Mouse (Mus musculus) midbrain, embryonic 11.5 days (tissue): ENCODE measurements at regions not wholly inside any gene's neighbourhood (a gene's known extent, or its start where the extent isn't known, plus 50 kb on each side); places are given as distances from the start of the nearest gene placed in this dataset.

ENCODE experiments used
- ATAC-seq: fragments of 200-750 bp; cut with Nextera tagmentation; 2 replicates; pipeline ENCODE4 v1.8.0; 2017; ENCODE audit warnings: moderate TSS enrichment, moderate library complexity; ENCODE audit not compliant: low FRiP score
- DNase-seq: peaks from one replicate; pipeline ENCODE4 v3.0.0; 2015; ENCODE audit warnings: low spot score; ENCODE audit errors: missing footprints
- H3K27ac ChIP-seq: fragments of 300-500 bp; sonication (generic); 2 replicates; pipeline ENCODE4 v1.5.1; 2014; ENCODE audit warnings: low read depth, low read length
- H3K27me3 ChIP-seq: fragments of 300-500 bp; sonication (generic); 2 replicates; pipeline ENCODE4 v1.6.1; 2014; ENCODE audit warnings: mild to moderate bottlenecking, low read length, moderate library complexity, mixed read lengths; ENCODE audit not compliant: control insufficient read depth, insufficient read depth
- H3K36me3 ChIP-seq: fragments of 300-500 bp; sonication (generic); 2 replicates; pipeline ENCODE4 v1.6.1; 2014; ENCODE audit warnings: mild to moderate bottlenecking, low read length, moderate library complexity, mixed read lengths; ENCODE audit not compliant: control insufficient read depth, insufficient read depth
- H3K4me1 ChIP-seq: fragments of 300-500 bp; sonication (generic); 2 replicates; pipeline ENCODE4 v1.6.1; 2014; ENCODE audit warnings: low read length; ENCODE audit not compliant: control insufficient read depth, insufficient read depth
- H3K4me2 ChIP-seq: fragments of 300-500 bp; sonication (generic); 2 replicates; pipeline ENCODE4 v1.6.1; 2014; ENCODE audit warnings: mild to moderate bottlenecking, moderate library complexity
- H3K4me3 ChIP-seq: fragments of 300-500 bp; sonication (generic); 2 replicates; pipeline ENCODE4 v1.5.1; 2014; ENCODE audit warnings: low read depth, low read length
- H3K9ac ChIP-seq: fragments of 300-500 bp; sonication (generic); 2 replicates; pipeline ENCODE4 v1.6.1; 2014; ENCODE audit warnings: low read length
- H3K9me3 ChIP-seq: fragments of 300-500 bp; sonication (generic); 2 replicates; pipeline ENCODE4 v1.6.1; 2016; ENCODE audit warnings: low read length; ENCODE audit not compliant: control insufficient read depth
- WGBS: fragments of 180-500 bp; shearing (Covaris S2); extraction: QIAGEN DNeasy Blood & Tissue Kit; methylation state at CpG from one replicate; pipeline ENCODE4 v1.1.7; 2014; 5-methylcytosine and 5-hydroxymethylcytosine counted together

GRCm38 (mm10) chr12:94691341-94692029 lies 1000.5 kb upstream of the Flrt2 start:
- Histone ChIP-seq H3K9ac (no peak overlapping the region), H3K36me3 (no peaks in the 10 kb centered on the region), H3K9me3 (no peaks in the 10 kb centered on the region), H3K4me1 (peaks cover 3% of the 10 kb centered on the region; the same call in 1 of the 2 replicates), H3K27ac (no peak overlapping the region), H3K4me3 (no peak overlapping the region), H3K4me2 (no peak overlapping the region), H3K27me3 (no peaks in the 10 kb centered on the region)
- WGBS, result 88% methylated on average over 2 of the region's 2 CpGs
- DNase-seq (peak; percentile 80), ATAC-seq (peak; percentile 81)

- H3K9ac ChIP-seq, result no peak overlapping the region
- no peaks in the 10 kb centered on the region for H3K36me3 ChIP-seq
- no peak for ATAC-seq
- DNase-seq, result no peak
- H3K27me3 ChIP-seq, result no peaks in the 10 kb centered on the region
- H3K4me3 ChIP-seq, result no peak overlapping the region
- H3K27ac ChIP-seq, result no peak overlapping the region
- H3K9me3 ChIP-seq, result no peaks in the 10 kb centered on the region
- H3K4me2 ChIP-seq, result no peak overlapping the region
- no peaks in the 10 kb centered on the region for H3K4me1 ChIP-seq
- 79% methylated on average over 5 of the region's 5 CpGs for WGBS
Measured at GRCm38 (mm10) chr12:94731391-94731790, 960.6 kb upstream of the Flrt2 start.

DNA sequence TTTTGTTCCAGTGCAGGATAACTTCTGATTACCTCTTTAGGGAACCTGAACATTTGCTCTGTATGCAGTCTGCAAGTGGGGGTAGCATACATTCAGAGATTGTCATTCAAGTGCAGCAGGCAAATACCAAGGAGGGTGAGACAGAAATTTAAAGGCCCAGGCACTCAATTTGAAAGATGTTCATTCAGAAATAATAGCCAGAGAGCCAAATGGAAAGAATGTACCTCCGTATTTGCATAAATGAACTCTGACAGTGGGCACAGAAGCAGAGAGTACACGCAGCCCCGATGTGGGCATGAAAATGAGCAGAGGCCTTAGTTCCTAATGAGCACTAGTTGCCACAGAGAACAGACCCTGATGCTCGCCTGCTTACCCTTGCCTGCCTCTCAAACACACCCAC lies 958.8 kb upstream of the Flrt2 start:
- WGBS, result 62% methylated on average over 4 of the region's 4 CpGs
- no peaks in the 10 kb centered on the region for H3K4me1 ChIP-seq
- H3K4me2 ChIP-seq, result no peak overlapping the region
- H3K27me3 ChIP-seq, result no peaks in the 10 kb centered on the region
- H3K9ac ChIP-seq, result no peak overlapping the region
- ATAC-seq (no peak), DNase-seq (no peak)
- H3K27ac ChIP-seq, result no peak overlapping the region
- H3K4me3 ChIP-seq, result no peak overlapping the region
- no peaks in the 10 kb centered on the region for H3K9me3 ChIP-seq
- H3K36me3 ChIP-seq, result no peaks in the 10 kb centered on the region

GRCm38 (mm10) chr12:94737263-94737662 lies 954.8 kb upstream of the Flrt2 start:
- 83% methylated on average over 4 of the region's 4 CpGs for WGBS
- H3K9me3 ChIP-seq, result no peaks in the 10 kb centered on the region
- no peaks in the 10 kb centered on the region for H3K36me3 ChIP-seq
- no peaks in the 10 kb centered on the region for H3K27me3 ChIP-seq
- ATAC-seq, result no peak
- DNase-seq, result no peak
- H3K4me1 ChIP-seq, result no peaks in the 10 kb centered on the region
- no peak overlapping the region for H3K4me2 ChIP-seq
- no peak overlapping the region for H3K4me3 ChIP-seq
- H3K27ac ChIP-seq, result no peak overlapping the region
- no peak overlapping the region for H3K9ac ChIP-seq

GRCm38 (mm10) chr12:94749747-94750515 lies 942.1 kb upstream of the Flrt2 start:
- Histone ChIP-seq H3K9me3 (no peaks in the 10 kb centered on the region), H3K4me1 (no peaks in the 10 kb centered on the region), H3K27ac (no peak overlapping the region), H3K36me3 (no peaks in the 10 kb centered on the region), H3K4me2 (no peak overlapping the region), H3K4me3 (no peak overlapping the region), H3K9ac (no peak overlapping the region), H3K27me3 (no peaks in the 10 kb centered on the region)
- 79% methylated on average over 6 of the region's 6 CpGs for WGBS
- DNase-seq, result no peak
- no peak for ATAC-seq

DNA sequence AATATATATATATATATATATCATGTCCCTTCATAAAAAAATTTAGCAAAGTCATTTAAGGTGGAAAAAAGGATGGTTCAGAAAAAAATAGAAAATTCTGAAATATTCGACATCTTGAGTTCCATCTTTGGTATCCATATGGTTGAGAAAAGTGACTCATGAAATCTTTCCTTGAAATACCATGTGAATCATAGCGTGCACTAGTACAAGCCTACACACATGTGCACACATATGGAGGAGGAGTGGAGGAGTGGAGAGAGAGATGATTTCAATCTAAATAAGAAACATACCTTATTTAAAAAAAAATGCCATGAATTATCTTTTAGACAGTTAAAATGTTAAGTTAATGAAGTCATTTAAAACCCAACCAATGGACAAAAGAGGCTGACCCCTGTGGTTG lies 936.3 kb upstream of the Flrt2 start:
- no peak overlapping the region for H3K4me2 ChIP-seq
- no peak overlapping the region for H3K4me3 ChIP-seq
- no peaks in the 10 kb centered on the region for H3K36me3 ChIP-seq
- 88% methylated on average over 2 of the region's 2 CpGs for WGBS
- DNase-seq (no peak), ATAC-seq (no peak)
- no peaks in the 10 kb centered on the region for H3K9me3 ChIP-seq
- no peak overlapping the region for H3K27ac ChIP-seq
- no peaks in the 10 kb centered on the region for H3K27me3 ChIP-seq
- H3K9ac ChIP-seq, result no peak overlapping the region
- no peaks in the 10 kb centered on the region for H3K4me1 ChIP-seq

DNA sequence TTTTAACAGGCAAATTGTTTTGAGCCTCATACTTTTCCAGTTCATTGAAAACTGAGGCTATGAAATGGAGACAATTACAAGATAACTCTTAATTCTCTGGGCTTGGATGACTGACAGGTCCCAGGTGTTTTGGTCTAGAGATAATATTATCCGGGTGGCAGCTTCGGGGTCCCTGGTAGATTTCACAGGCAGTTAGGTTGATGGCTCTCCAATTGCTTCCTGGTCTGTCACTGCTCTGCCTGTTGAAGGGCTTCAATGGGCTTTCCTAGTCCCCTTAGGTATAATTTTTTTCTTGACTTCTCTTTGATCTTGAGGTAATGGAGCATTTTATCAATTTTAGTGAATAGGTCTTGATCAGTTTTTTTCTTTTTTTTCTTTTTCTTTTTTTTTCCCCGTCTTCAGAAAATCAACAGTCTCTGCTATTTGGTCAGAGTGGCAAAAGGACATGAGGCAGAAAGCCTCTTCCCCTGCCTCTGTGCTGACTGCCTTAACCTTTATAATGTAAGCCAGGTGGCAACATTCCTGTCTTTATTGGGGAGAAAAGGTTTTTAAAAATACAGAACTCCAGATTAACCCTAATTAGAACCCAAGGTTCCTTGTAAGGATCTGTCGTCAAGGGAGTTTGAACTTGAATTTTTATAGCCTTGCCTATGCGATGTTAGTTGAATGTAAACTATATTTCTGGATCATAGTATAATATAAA lies 896.0 kb upstream of the Flrt2 start:
- no peak for DNase-seq

GRCm38 (mm10) chr12:94804692-94805091 lies 887.3 kb upstream of the Flrt2 start:
- Histone ChIP-seq H3K4me3 (no peak overlapping the region), H3K36me3 (no peaks in the 10 kb centered on the region), H3K4me1 (no peaks in the 10 kb centered on the region), H3K9me3 (no peaks in the 10 kb centered on the region), H3K27ac (no peak overlapping the region), H3K9ac (no peak overlapping the region), H3K4me2 (no peak overlapping the region), H3K27me3 (no peaks in the 10 kb centered on the region)
- WGBS, result 89% methylated on average over 1 of the region's 1 CpGs
- ATAC-seq (no peak), DNase-seq (no peak)

More for the DNA sequence above, 896.0 kb upstream of the Flrt2 start:
- no peak overlapping the region for H3K4me3 ChIP-seq
- H3K27ac ChIP-seq, result no peak overlapping the region
- no peak overlapping the region for H3K4me2 ChIP-seq
- H3K27me3 ChIP-seq, result no peaks in the 10 kb centered on the region
- H3K36me3 ChIP-seq, result no peaks in the 10 kb centered on the region
- H3K9me3 ChIP-seq, result no peaks in the 10 kb centered on the region
- WGBS, result 73% methylated on average over 5 of the region's 5 CpGs
- no peaks in the 10 kb centered on the region for H3K4me1 ChIP-seq
- no peak overlapping the region for H3K9ac ChIP-seq
- ATAC-seq, result no peak

DNA sequence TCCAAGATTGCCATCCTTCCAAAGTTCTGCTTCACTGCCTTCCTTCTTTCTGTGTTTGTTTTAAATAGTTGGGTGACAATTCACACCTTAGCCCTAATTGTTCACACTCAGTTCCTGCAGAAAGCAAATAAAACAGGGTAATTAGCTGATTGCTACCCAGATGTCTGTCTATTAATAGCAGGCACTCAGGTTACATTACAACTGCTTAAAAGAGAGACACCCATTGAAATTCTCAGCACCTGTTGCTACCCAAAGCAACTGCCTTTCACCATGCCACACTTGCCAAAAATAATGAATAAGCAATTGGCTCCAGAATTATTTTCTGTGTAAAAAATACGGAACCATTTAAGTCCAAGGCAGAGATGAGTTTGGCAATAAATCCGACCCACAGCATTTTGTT lies 860.6 kb upstream of the Flrt2 start:
- Histone ChIP-seq H3K27ac (no peak overlapping the region), H3K4me2 (no peak overlapping the region), H3K36me3 (no peaks in the 10 kb centered on the region), H3K9ac (no peak overlapping the region), H3K27me3 (no peaks in the 10 kb centered on the region), H3K4me1 (no peaks in the 10 kb centered on the region), H3K9me3 (no peaks in the 10 kb centered on the region), H3K4me3 (no peak overlapping the region)
- WGBS, result 90% methylated on average over 2 of the region's 2 CpGs
- no peak for ATAC-seq
- no peak for DNase-seq
